Mouse (Mus musculus): ENCODE measurements around the gene Gm21903.

DNA sequence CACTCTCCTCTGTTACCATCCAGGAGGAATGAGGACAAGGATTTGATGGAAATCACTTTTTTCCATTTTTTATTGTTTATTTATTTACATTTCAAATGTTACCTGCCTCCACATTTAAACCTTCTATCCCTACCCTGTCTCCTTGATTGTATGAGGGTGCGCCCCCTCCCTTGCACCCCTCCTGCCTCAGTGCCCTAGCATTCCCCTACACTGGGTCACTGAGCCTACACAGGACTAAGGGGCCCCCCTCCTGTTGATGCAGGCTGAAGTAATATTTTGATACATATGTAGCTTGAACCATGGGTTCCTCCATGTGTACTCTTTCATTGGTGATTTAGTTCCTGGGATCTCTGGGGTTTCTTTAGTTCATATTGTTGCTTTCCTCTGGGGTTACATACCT, 33.3 kb downstream of the Gm21903 start:
- TF ChIP-seq POLR2A (IDR thresholded peaks at IDR 0.05; ENCODE audit: low read depth, low read length) (no peak), CTCF (IDR thresholded peaks at IDR 0.05; ENCODE audit: extremely low read depth, insufficient read length, insufficient replicate concordance, low read depth, low read length) (no peak)
